Mouse (Mus musculus): ENCODE data around the gene Gck. TPM values are rescaled to one million over a fixed set of nuclear protein-coding genes. Genes with fewer than 3 reads are reported as not detected.
"Not testable (repeated sequence)": the region's sequence is repeated elsewhere in the genome, so short reads cannot be mapped to it uniquely, and the experiment has no call there.

Gene Gck
- total RNA-seq, 2 experiments from 2014 or later = 5.1 to 10.1 TPM

GRCm38 (mm10) chr11:5960051-5960450, 10.2 kb upstream of the Gck start:
- intact Hi-C loops (cut with DNase I) = no loop called here
- no peak for DNase-seq

DNA sequence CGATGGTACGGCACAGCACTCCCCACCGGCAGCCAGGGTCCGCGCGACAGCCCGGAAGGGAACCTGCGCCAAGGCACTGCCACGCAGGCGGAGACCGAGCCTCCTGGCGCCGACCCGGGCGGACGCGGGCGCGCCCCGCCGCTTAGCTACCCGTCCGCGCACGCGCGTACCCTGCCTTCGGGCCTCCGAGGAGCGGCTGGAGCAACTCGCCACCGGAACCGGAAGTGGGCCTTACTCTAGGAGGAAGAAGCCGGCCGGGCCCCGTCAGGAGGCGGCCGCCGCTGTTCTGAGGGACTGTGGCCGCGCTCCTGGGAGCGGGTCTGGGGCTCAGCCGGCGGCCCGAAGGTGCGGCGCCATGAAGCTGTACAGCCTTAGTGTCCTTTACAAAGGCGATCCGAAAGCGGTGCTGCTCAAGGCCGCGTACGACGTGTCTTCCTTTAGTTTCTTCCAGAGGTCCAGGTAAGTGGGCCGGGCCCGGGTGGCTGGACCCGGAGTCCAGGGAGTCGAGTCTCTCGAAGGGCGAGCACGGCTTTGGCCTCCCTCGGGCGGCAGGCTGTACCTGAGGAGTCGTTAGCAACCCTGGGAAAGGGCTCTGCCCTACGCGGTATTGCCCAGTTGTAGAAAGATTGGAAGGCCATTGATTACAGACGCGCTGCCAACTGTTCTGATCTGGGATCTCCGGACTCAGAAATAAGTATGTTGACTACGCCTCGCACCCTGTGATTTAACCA, 5.8 kb upstream of the Gck start, which contains the start of gene Ykt6:
Ykt6 (plus strand) TSS at position 148 of the 731 bp plus-strand sequence.
- intact Hi-C loops (cut with DNase I) = no loop called here
- DNase-seq = peak; percentile 89 to 97

- no peak for DNase-seq
- intact Hi-C loops (cut with DNase I) = loop anchor here (5.0 kb wide), 1 partner anchor 38 kb away; no protein-coding TSS in a partner anchor
These were observed 5.2 kb upstream of the Gck start for GRCm38 (mm10) chr11:5954965-5955504.

- no peak for DNase-seq
- intact Hi-C loops (cut with DNase I) = loop anchor here (5.0 kb wide), 1 partner anchor 37 kb away; no protein-coding TSS in a partner anchor
These were observed 4.6 kb upstream of the Gck start for GRCm38 (mm10) chr11:5954435-5954834.

DNA sequence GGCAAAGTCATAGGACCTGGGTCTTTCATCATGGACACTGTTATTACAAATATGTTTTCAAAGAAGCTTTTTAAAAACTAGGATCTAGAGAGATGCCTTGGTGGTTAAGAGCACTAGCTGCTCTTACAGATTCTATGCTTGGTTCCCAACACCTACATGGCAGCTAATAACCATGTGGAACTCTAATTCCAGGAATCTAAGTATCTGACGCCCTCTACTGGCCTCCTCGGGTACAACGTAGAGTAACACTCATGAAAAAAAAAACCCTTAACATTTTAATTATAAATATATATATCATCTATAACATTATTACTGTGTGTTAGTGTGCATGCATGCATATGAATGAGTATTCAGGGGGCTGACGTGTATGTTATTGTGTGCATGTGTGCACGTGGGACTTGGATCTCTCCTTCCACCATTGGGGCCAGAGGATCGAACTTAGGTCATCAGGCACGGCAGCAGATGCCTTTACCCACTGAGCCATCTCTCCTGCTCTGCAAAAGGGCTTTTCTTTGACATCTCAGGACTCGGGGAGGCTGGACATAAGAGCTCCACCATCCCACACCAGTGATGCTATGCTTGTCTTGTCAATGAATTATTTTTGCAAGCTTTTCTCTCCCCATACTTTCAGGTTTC, 3.4 kb upstream of the Gck start:
- DNase-seq = no peak
- intact Hi-C loops (cut with DNase I) = loop anchor here (5.0 kb wide), 1 partner anchor 36 kb away; no protein-coding TSS in a partner anchor

- no peak for DNase-seq
- intact Hi-C loops (cut with DNase I) = loop anchor here (5.0 kb wide), 1 partner anchor 35 kb away; no protein-coding TSS in a partner anchor
These were observed 2.6 kb upstream of the Gck start for GRCm38 (mm10) chr11:5952501-5952900.

DNA sequence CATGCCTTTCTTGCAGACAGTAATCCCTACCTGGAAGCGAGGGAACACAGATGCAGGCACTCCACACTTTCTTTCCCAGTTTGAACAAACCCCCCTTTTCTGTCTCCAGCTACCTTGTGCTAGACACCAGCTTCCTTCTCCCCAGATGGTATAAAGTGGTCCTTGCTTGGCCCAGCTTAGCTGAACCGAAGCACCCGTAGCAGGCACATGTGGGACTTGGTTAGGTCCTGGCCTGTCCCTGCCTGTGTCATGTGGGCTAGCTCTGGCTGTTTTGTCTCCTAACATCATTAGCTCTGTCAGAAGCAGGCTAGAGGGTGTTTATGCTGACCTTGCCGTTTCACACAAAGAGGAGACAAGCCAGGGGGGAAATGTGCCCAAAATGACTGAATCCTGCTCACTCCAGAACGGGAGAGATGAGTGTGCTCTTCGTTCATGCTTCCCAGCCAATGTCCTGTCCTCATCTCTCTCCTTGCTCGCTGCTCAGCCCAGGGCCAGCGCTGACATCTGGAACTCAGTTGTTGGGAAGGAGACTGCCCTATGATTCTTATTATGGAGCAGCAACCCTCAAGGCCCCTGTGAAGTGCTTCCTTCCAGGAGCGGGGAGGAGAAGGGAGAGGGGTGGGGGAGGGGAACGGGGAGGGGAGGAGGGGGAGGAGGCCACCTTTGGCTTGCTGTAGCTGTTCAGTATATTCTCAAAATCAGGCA, 1.2 kb downstream of the Gck start:
- intact Hi-C loops (cut with DNase I) = no loop called here
- DNase-seq = no peak

DNA sequence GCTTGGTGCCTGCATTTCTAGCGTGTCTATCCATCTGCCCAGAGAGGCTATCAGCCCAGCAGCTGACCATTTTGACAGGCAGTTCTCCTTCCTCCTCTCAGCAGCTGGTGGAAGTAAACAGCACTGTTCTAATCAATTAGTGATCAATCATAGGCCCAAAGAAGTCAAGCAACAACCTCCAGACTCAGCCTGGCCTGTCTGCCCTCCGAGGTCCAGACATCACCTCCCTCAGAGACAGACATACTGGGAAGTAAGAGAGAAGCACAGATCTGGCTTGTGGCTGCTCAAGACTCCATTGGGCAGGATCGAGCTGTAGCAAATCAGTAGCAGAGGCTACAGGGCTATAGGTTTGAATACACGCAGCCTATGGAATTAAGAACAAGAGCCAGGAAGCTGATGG, 2.1 kb downstream of the Gck start:
- no peak for DNase-seq
- intact Hi-C loops (cut with DNase I) = no loop called here

DNA sequence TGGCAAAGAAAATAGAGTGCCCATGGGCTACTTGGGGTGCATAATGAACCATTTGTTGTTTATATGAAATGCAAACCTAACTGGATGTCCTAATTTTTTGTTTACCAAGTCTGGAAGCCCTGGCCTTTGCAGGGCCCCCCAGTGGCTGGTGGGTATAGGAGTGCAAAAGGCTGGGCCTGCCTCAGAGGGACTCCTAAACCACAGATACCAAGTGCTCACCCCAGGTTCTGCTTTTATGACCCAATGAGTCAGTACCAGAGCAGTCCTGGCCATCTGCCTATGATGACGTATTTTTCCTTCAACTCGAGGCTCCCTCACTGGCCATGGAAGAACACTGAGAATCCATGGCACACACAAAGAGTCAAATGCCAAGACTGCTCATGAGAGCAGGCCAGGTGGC, 4.8 kb downstream of the Gck start:
- intact Hi-C loops (cut with DNase I) = no loop called here
- no peak for DNase-seq

DNA sequence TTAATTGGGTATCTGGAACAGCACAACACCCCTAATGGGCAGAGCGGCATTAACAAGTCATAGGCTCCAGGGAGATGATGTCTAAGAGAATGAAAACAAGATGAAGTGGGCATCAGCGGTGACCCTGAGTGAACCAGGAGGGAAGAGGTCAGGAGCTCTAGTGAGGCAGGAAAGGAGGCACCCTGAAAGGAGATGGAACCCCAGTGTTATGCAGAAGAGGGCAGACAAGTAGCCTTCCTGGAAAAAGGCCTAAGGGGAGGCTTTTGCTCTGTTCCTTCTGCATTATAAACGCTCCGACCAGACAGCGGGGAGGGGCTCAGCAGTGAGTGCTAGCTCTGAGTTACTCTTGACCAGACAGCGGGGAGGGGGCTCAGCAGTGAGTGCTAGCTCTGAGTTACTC, 6.9 kb downstream of the Gck start:
- no peak for DNase-seq
- intact Hi-C loops (cut with DNase I) = no loop called here

GRCm38 (mm10) chr11:5934531-5934930, 15.3 kb downstream of the Gck start:
- intact Hi-C loops (cut with DNase I) = not testable (repeated sequence)

DNA sequence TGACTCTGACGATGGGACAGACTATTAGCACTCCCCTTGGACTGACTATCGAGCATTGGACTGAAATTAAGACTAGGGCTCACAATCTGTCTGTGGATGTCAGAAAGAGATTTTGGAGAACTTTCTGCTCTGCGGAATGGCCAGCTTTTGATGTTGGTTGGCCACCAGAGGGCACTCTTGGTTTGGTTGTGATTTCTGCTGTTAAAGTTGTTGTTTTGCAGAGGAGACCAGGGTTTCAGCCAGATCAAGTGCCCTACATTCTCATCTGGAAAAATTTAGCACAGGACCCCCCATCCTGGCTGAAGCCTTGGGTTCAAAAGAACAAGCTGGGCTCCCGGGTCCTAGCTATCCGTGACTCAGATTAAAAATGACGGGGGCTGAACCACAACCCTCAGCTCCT, 17.9 kb downstream of the Gck start:
- DNase-seq; intact Hi-C loops (cut with DNase I): not testable (repeated sequence)

More at GRCm38 (mm10) chr11:5934531-5934930, 15.3 kb downstream of the Gck start:
- not testable (repeated sequence) for DNase-seq

- DNase-seq = no peak
- intact Hi-C loops (cut with DNase I) = no loop called here
These were observed 19.3 kb downstream of the Gck start for GRCm38 (mm10) chr11:5930578-5930977.

DNA sequence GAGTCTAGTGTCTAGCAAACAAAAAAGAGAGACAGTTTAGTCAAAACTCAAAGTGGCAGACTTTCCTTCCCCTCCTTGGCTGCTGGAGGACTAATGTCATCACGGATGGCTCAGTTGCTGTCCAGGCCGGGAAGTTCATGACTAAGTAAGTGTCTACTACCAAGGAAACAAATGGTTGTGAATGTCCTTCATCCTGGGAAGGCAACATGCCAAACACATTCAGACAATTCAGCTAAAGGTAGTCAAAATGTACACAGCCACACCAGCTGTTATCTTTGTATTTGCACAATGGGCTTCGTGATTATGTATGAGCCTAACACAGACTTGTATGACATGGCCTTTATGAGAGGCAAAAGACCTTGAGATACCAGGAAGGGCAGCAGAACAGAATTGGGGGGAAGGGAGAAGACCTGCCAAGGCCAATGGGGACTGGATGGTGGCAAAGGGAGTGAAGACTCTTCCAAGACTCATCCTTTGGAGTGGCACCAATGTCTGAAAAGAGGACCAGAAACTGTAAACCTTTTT, 23.1 kb downstream of the Gck start:
- intact Hi-C loops (cut with DNase I) = no loop called here
- no peak for DNase-seq

DNA sequence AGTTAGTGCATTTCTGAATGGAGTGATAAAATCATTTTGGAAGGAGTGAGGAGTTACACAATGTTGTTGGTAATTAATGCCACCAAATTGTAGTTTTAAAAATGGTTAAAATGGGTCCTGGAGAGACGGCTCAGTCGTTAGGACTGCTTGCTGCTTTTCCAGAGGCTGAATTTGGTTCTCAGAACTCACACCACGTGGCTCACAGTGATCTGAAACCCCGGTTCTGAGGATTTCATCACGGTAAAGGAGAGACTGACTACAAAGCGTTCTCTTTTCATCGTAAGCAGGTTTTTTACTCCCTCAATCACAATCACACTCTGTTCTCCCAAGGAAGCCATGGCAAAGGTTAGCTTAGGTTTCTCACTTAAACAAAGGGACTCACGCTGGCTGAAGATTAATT, 25.2 kb downstream of the Gck start:
- intact Hi-C loops (cut with DNase I) = no loop called here
- no peak for DNase-seq

DNA sequence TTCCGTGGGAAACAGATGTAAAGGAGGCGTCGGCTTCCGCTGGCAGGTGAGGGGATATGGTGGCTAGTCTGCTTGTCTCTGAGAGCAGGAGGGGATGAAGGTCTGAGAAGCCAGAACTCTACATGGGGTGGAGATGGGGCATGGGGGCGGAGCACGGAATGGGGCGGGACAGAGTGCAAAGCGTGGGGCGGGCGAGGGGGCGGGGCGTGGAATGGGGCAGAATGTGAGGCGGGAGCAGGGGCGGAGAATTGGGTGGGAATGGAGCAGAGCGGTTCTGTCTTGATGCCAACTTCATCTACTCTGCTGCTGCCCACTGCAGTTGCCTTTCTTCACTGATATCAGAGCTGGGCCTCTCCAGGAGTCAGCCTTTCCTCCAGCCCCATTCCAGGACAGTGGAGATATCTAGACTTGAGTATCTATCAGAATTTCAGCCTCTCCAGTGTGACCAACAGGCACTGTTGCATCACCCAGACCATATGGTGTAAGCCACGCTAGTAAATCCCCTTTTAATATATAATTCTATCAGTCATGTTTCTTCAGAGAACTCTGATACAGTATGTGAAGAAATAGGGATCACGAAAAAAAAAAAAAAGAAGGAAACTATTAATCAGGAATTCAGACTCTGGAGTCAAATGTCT, 29.4 kb downstream of the Gck start:
- intact Hi-C loops (cut with DNase I) = no loop called here
- no peak for DNase-seq

- DNase-seq = no peak
- intact Hi-C loops (cut with DNase I) = loop anchor here (5.0 kb wide), 2 partner anchors 33 to 257 kb away; partner anchors contain the start of gene Gck
These were observed 30.3 kb downstream of the Gck start for GRCm38 (mm10) chr11:5919606-5920005.

GRCm38 (mm10) chr11:5918111-5918510, 31.8 kb downstream of the Gck start:
- intact Hi-C loops (cut with DNase I) = loop anchor here (5.0 kb wide), 2 partner anchors 34 to 256 kb away; partner anchors contain the start of gene Gck

DNA sequence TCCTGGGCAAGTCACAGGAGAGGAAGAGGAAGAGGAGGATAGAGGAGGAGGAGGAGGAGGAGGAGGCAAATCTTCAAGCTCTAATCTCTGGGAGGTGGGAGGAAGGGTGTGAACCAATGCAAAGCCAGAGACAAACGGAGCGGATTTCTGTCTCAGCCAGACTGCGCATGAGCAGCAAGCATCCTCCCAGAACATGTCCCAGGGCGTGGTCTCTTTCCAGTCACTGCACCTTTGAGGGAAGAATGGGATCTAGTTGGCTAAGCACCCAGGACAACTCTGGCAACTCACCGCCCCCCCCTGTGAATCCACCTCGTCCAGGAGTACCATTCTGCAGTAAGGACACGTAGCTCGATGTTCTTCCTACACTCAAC, 33.7 kb downstream of the Gck start:
- DNase-seq = no peak

More at GRCm38 (mm10) chr11:5918111-5918510, 31.8 kb downstream of the Gck start:
- no peak for DNase-seq

More for the DNA sequence above, 33.7 kb downstream of the Gck start:
- intact Hi-C loops (cut with DNase I) = loop anchor here (5.0 kb wide), 2 partner anchors 36 to 254 kb away; partner anchors contain the start of gene Gck

Measured in gastrocnemius, postnatal 36 days (tissue).